Mouse (Mus musculus): ENCODE measurements around the gene Gm13289. TPM values are rescaled to one million over a fixed set of nuclear protein-coding genes. Genes with fewer than 3 reads are reported as not detected.
"Not testable (repeated sequence)": the region's sequence is repeated elsewhere in the genome, so short reads cannot be mapped to it uniquely, and the experiment has no call there.

Gm13289 gene
- polyA plus RNA-seq, 1 experiment from 2014 or later: not detected

- H3K4me1 ChIP-seq (ENCODE audit: control insufficient read depth, insufficient read depth, low read length); ATAC-seq (ENCODE audit: low FRiP score, low TSS enrichment); H3K4me3 ChIP-seq (ENCODE audit: low read length); H3K9ac ChIP-seq (ENCODE audit: low read depth, low read length); H3K27me3 ChIP-seq (ENCODE audit: control insufficient read depth, insufficient read depth, low read length); H3K36me3 ChIP-seq (ENCODE audit: control insufficient read depth, insufficient read depth, low read length); H3K4me2 ChIP-seq (replicated peaks; ENCODE audit: low read depth, low read length); H3K9me3 ChIP-seq (ENCODE audit: control insufficient read depth, low read length); H3K27ac ChIP-seq (ENCODE audit: low read depth, low read length): not testable (repeated sequence)
- WGBS: no CpG with 5 or more reads among the region's 32 CpGs
Observed at GRCm38 (mm10) chr4:88773534-88773933, 3.2 kb upstream of the Gm13289 start, which contains the start of gene Gm13290. Gene Gm13290, plus strand, starts transcription at chr4:88773834.

- ATAC-seq (ENCODE audit: low FRiP score, low TSS enrichment); H3K4me2 ChIP-seq (replicated peaks; ENCODE audit: low read depth, low read length); H3K4me1 ChIP-seq (ENCODE audit: control insufficient read depth, insufficient read depth, low read length); H3K27ac ChIP-seq (ENCODE audit: low read depth, low read length); H3K27me3 ChIP-seq (ENCODE audit: control insufficient read depth, insufficient read depth, low read length); H3K4me3 ChIP-seq (ENCODE audit: low read length); H3K9me3 ChIP-seq (ENCODE audit: control insufficient read depth, low read length); H3K9ac ChIP-seq (ENCODE audit: low read depth, low read length); H3K36me3 ChIP-seq (ENCODE audit: control insufficient read depth, insufficient read depth, low read length): not testable (repeated sequence)
- WGBS: no CpG with 5 or more reads among the region's 29 CpGs
Observed at GRCm38 (mm10) chr4:88779550-88779949, 2.8 kb downstream of the Gm13289 start, which contains the start of gene Gm13272. Gene Gm13272, plus strand, starts transcription at chr4:88779850.

- H3K27ac ChIP-seq (ENCODE audit: low read depth, low read length); H3K9ac ChIP-seq (ENCODE audit: low read depth, low read length); ATAC-seq (ENCODE audit: low FRiP score, low TSS enrichment); H3K36me3 ChIP-seq (ENCODE audit: control insufficient read depth, insufficient read depth, low read length); H3K27me3 ChIP-seq (ENCODE audit: control insufficient read depth, insufficient read depth, low read length); H3K4me3 ChIP-seq (ENCODE audit: low read length); H3K4me1 ChIP-seq (ENCODE audit: control insufficient read depth, insufficient read depth, low read length); H3K4me2 ChIP-seq (replicated peaks; ENCODE audit: low read depth, low read length); H3K9me3 ChIP-seq (ENCODE audit: control insufficient read depth, low read length): not testable (repeated sequence)
- WGBS: 44% methylated on average over 10 of the region's 18 CpGs
Observed at GRCm38 (mm10) chr4:88780320-88780719, 3.6 kb downstream of the Gm13289 start.

GRCm38 (mm10) chr4:88781831-88782230 is 5.1 kb downstream of the Gm13289 start, which contains the start of gene Ifnz:
Gene Ifnz, plus strand, starts transcription at chr4:88782131.
- H3K4me1 ChIP-seq (ENCODE audit: control insufficient read depth, insufficient read depth, low read length); H3K4me3 ChIP-seq (ENCODE audit: low read length); H3K27me3 ChIP-seq (ENCODE audit: control insufficient read depth, insufficient read depth, low read length); H3K9ac ChIP-seq (ENCODE audit: low read depth, low read length); ATAC-seq (ENCODE audit: low FRiP score, low TSS enrichment); H3K9me3 ChIP-seq (ENCODE audit: control insufficient read depth, low read length); H3K27ac ChIP-seq (ENCODE audit: low read depth, low read length); H3K36me3 ChIP-seq (ENCODE audit: control insufficient read depth, insufficient read depth, low read length); H3K4me2 ChIP-seq (replicated peaks; ENCODE audit: low read depth, low read length): not testable (repeated sequence)
- WGBS: 4% methylated on average over 2 of the region's 7 CpGs

GRCm38 (mm10) chr4:88782335-88782734 is 5.6 kb downstream of the Gm13289 start:
- ATAC-seq (ENCODE audit: low FRiP score, low TSS enrichment); H3K27ac ChIP-seq (ENCODE audit: low read depth, low read length); H3K9ac ChIP-seq (ENCODE audit: low read depth, low read length): not testable (repeated sequence)

GRCm38 (mm10) chr4:88785409-88785808 is 8.7 kb downstream of the Gm13289 start, which contains the start of gene Gm13276:
Gene Gm13276, plus strand, starts transcription at chr4:88785709.
- H3K27ac ChIP-seq (ENCODE audit: low read depth, low read length): not testable (repeated sequence)

More at GRCm38 (mm10) chr4:88782335-88782734, 5.6 kb downstream of the Gm13289 start:
- not testable (repeated sequence) for H3K27me3 ChIP-seq (ENCODE audit: control insufficient read depth, insufficient read depth, low read length); H3K4me2 ChIP-seq (replicated peaks; ENCODE audit: low read depth, low read length); H3K9me3 ChIP-seq (ENCODE audit: control insufficient read depth, low read length); H3K4me1 ChIP-seq (ENCODE audit: control insufficient read depth, insufficient read depth, low read length); H3K4me3 ChIP-seq (ENCODE audit: low read length); H3K36me3 ChIP-seq (ENCODE audit: control insufficient read depth, insufficient read depth, low read length)
- WGBS: 0% methylated on average over 4 of the region's 31 CpGs

GRCm38 (mm10) chr4:88788402-88788801 is 11.7 kb downstream of the Gm13289 start, which contains the start of gene Gm13277:
Gene Gm13277, plus strand, starts transcription at chr4:88788632.
- H3K9me3 ChIP-seq (ENCODE audit: control insufficient read depth, low read length); H3K4me2 ChIP-seq (replicated peaks; ENCODE audit: low read depth, low read length); ATAC-seq (ENCODE audit: low FRiP score, low TSS enrichment); H3K4me3 ChIP-seq (ENCODE audit: low read length); H3K27ac ChIP-seq (ENCODE audit: low read depth, low read length); H3K9ac ChIP-seq (ENCODE audit: low read depth, low read length); H3K27me3 ChIP-seq (ENCODE audit: control insufficient read depth, insufficient read depth, low read length); H3K4me1 ChIP-seq (ENCODE audit: control insufficient read depth, insufficient read depth, low read length); H3K36me3 ChIP-seq (ENCODE audit: control insufficient read depth, insufficient read depth, low read length): not testable (repeated sequence)
- 0% methylated on average over 1 of the region's 28 CpGs for whole genome bisulfite sequencing

More at GRCm38 (mm10) chr4:88785409-88785808, 8.7 kb downstream of the Gm13289 start, which contains the start of gene Gm13276:
- no CpG with 5 or more reads among the region's 27 CpGs for WGBS
- not testable (repeated sequence) for H3K4me3 ChIP-seq (ENCODE audit: low read length); ATAC-seq (ENCODE audit: low FRiP score, low TSS enrichment); H3K9me3 ChIP-seq (ENCODE audit: control insufficient read depth, low read length); H3K9ac ChIP-seq (ENCODE audit: low read depth, low read length); H3K27me3 ChIP-seq (ENCODE audit: control insufficient read depth, insufficient read depth, low read length); H3K4me2 ChIP-seq (replicated peaks; ENCODE audit: low read depth, low read length); H3K36me3 ChIP-seq (ENCODE audit: control insufficient read depth, insufficient read depth, low read length); H3K4me1 ChIP-seq (ENCODE audit: control insufficient read depth, insufficient read depth, low read length)

GRCm38 (mm10) chr4:88791250-88791649 is 14.5 kb downstream of the Gm13289 start, which contains the start of gene Gm13278:
Gene Gm13278, plus strand, starts transcription at chr4:88791550.
- H3K4me3 ChIP-seq (ENCODE audit: low read length); H3K27ac ChIP-seq (ENCODE audit: low read depth, low read length); ATAC-seq (ENCODE audit: low FRiP score, low TSS enrichment); H3K9ac ChIP-seq (ENCODE audit: low read depth, low read length); H3K27me3 ChIP-seq (ENCODE audit: control insufficient read depth, insufficient read depth, low read length); H3K4me2 ChIP-seq (replicated peaks; ENCODE audit: low read depth, low read length); H3K36me3 ChIP-seq (ENCODE audit: control insufficient read depth, insufficient read depth, low read length); H3K4me1 ChIP-seq (ENCODE audit: control insufficient read depth, insufficient read depth, low read length); H3K9me3 ChIP-seq (ENCODE audit: control insufficient read depth, low read length): not testable (repeated sequence)
- no CpG with 5 or more reads among the region's 28 CpGs for WGBS

GRCm38 (mm10) chr4:88793936-88794675 is 17.4 kb downstream of the Gm13289 start, which contains the start of gene Gm13275:
Gene Gm13275, plus strand, starts transcription at chr4:88794487.
- WGBS: 0% methylated on average over 7 of the region's 52 CpGs
- not testable (repeated sequence) for H3K36me3 ChIP-seq (ENCODE audit: control insufficient read depth, insufficient read depth, low read length); H3K4me1 ChIP-seq (ENCODE audit: control insufficient read depth, insufficient read depth, low read length); H3K27me3 ChIP-seq (ENCODE audit: control insufficient read depth, insufficient read depth, low read length); ATAC-seq (ENCODE audit: low FRiP score, low TSS enrichment); H3K9ac ChIP-seq (ENCODE audit: low read depth, low read length); H3K27ac ChIP-seq (ENCODE audit: low read depth, low read length); H3K4me3 ChIP-seq (ENCODE audit: low read length); H3K4me2 ChIP-seq (replicated peaks; ENCODE audit: low read depth, low read length); H3K9me3 ChIP-seq (ENCODE audit: control insufficient read depth, low read length)

Measured in kidney, embryonic 14.5 days (tissue).